22 mouse cellular contexts compared by ENCODE assay signal in the genomic region with DNA sequence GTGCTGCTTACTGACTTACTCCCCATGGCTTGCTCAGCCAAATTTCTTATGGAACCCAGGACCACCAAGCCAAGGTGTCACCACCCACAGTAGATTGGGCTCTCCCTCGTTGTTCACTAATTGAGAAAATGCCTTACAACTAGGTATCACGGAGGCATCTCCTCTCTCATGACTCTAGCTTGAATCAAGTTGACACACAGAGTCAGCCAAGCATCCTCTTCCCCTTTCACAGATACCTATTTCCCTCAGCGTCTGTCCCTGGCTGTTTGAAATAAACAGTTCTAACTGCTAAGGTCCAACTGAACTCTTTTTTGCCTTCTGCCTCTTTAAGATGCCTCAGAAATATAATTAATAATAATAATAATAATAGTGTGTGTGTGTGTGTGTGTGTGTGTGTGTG.
DNase-seq lines count a peak whose midpoint lies in the region; ATAC-seq and TF ChIP-seq lines count a peak whose summit lies in the region.
"Had no signal": no experiment of that assay in that cellular context is flagged by ENCODE, and none has a peak within 500 bp of the region (broad histone marks: within the 10 kb centered on the region; RNA-seq: fewer than 3 reads in every experiment).

No protein-coding gene starts in this region.

- H3K27me3 ChIP-seq in spleen, adult 2 months (ENCODE audit: control insufficient read depth, insufficient read depth, low read length) = no peaks in the 10 kb centered on the region
- no peaks in the 10 kb centered on the region for H3K27me3 ChIP-seq in thymus, adult 2 months (ENCODE audit: control insufficient read depth, insufficient read depth, low read length)
- H3K27me3 ChIP-seq: embryonic facial prominence, embryonic 12.5 days; forebrain, embryonic 13.5 days; forebrain, embryonic 15.5 days; Patski had no signal

- TF ChIP-seq CTCF in spleen, adult 2 months (IDR thresholded peaks at IDR 0.05; ENCODE audit: extremely low read depth, insufficient read depth, insufficient read length, insufficient replicate concordance) = no peak
- no peak for TF ChIP-seq CTCF in thymus, adult 2 months (IDR thresholded peaks at IDR 0.05; ENCODE audit: borderline replicate concordance, control insufficient read depth, extremely low read depth, insufficient read depth, low read length, poor library complexity)

- H3K36me3 ChIP-seq in spleen, adult 2 months (ENCODE audit: control insufficient read depth, insufficient read depth, low read length) = no peaks in the 10 kb centered on the region
- H3K36me3 ChIP-seq in thymus, adult 2 months (ENCODE audit: control insufficient read depth, insufficient read depth, low read length) = no peaks in the 10 kb centered on the region
- H3K36me3 ChIP-seq: embryonic facial prominence, embryonic 10.5 days; embryonic facial prominence, embryonic 12.5 days; forebrain, embryonic 15.5 days; G1E had no signal

- no peak for TF ChIP-seq POLR2A in spleen, adult 2 months (IDR thresholded peaks at IDR 0.05; ENCODE audit: low read depth, low read length)
- TF ChIP-seq POLR2A in thymus, adult 2 months (IDR thresholded peaks at IDR 0.05; ENCODE audit: control insufficient read depth, extremely low read depth, insufficient read depth, low read length, poor library complexity) = no peak

- DNase-seq in spleen, adult 2 months (ENCODE audit: low read depth in 1 of 2, low spot score in 2 of 2) = peak; percentile 5
- no peak for DNase-seq in spleen, adult 12 weeks (ENCODE audit: low spot score)
- DNase-seq in thymus, adult 2 months = no peak
- no peak for DNase-seq in thymus, postnatal 14 days
- no peak for DNase-seq in right cerebral cortex, postnatal 10 days (ENCODE audit: low spot score in 2 of 2)
- no peak for DNase-seq in left cerebral cortex, adult 18-20 months (ENCODE audit: low spot score in 2 of 2)
- DNase-seq: adrenal gland, adult 8-10 months; adrenal gland, postnatal 14 days; adrenal gland, postnatal 36 days; cerebellum, adult 11-12 months; cerebellum, adult 2 months; cerebellum, adult 9-10 months; cerebellum, postnatal 10 days; cerebellum, postnatal 25 days had no signal

- ATAC-seq in neutrophil, adult 5-6 weeks (ENCODE audit: extremely low read depth, insufficient number of reproducible peaks, low FRiP score, poor library complexity, severe bottlenecking) = peak; percentile 67; the same call in 1 of the 2 replicates
- ATAC-seq: activated CD4-positive, CD25-positive, alpha-beta regulatory T cell, adult 4 months; forebrain, embryonic 13.5 days; forebrain, embryonic 15.5 days; Patski had no signal

- no peak overlapping the region for H3K4me3 ChIP-seq in spleen, adult 2 months (ENCODE audit: extremely low read depth, insufficient read depth, insufficient read length)
- H3K4me3 ChIP-seq in thymus, adult 2 months (ENCODE audit: control insufficient read depth, insufficient read depth, low read length) = no peak overlapping the region
- H3K4me3 ChIP-seq: embryonic facial prominence, embryonic 10.5 days; embryonic facial prominence, embryonic 12.5 days; forebrain, embryonic 13.5 days; forebrain, embryonic 15.5 days had no signal

- H3K27ac ChIP-seq in spleen, adult 2 months (ENCODE audit: insufficient read depth, low read length) = no peak overlapping the region
- peak overlapping the region; percentile 31; the same call in 1 of the 2 replicates for H3K27ac ChIP-seq in thymus, adult 2 months (ENCODE audit: control insufficient read depth, insufficient read depth, low read length)
- H3K27ac ChIP-seq: embryonic facial prominence, embryonic 10.5 days; embryonic facial prominence, embryonic 12.5 days; forebrain, embryonic 13.5 days; forebrain, embryonic 15.5 days had no signal

- WGBS in spleen, adult 2 months = 47% methylated on average over 3 of the region's 3 CpGs
- 77% methylated on average over 3 of the region's 3 CpGs for whole genome bisulfite sequencing in thymus, adult 2 months

- peaks cover 3% of the 10 kb centered on the region for H3K4me1 ChIP-seq in spleen, adult 2 months (ENCODE audit: control insufficient read depth, insufficient read depth, insufficient read length)
- peaks cover 17% of the 10 kb centered on the region for H3K4me1 ChIP-seq in thymus, adult 2 months (replicated peaks; ENCODE audit: control insufficient read depth, insufficient read depth, low read length)

Comparison
In these comparisons a context has a peak if more than half of its experiments do, and no peak if none do; other contexts are left out.
1. DNase-seq: peak in spleen, adult 2 months (2 of 2); none in spleen, adult 12 weeks (single experiment), thymus, adult 2 months (single experiment), thymus, postnatal 14 days (single experiment), right cerebral cortex, postnatal 10 days (0 of 2) and left cerebral cortex, adult 18-20 months (0 of 2).